Mouse (Mus musculus): ENCODE results near the gene Pi4kb. TPM values are rescaled to one million over a fixed set of nuclear protein-coding genes. Genes with fewer than 3 reads are reported as not detected.
"Not testable (repeated sequence)": the region's sequence is repeated elsewhere in the genome, so short reads cannot be mapped to it uniquely, and the experiment has no call there.

Gene Pi4kb
- polyA plus RNA-seq, 1 experiment = not detected

DNA sequence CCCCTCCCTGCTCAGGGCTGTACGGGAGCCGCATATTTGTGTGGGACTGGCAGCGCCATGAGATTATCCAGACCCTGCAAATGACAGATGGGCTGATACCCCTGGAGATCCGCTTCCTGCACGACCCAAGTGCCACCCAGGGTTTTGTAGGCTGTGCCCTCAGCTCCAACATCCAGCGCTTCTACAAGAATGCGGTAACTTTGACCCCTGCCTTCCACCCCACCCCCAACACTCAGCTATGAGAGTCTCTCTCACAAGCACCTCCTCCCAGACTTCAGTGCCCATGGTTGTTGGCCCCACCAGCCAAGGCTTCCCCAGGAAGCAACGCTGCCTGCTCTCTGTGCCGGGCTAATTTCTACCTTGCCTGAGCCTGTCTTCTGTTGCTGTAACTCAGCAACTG, 34.5 kb upstream of the Pi4kb start:
- H3K4me1 ChIP-seq (ENCODE audit: control insufficient read depth, insufficient read depth, low read length); H3K4me3 ChIP-seq (ENCODE audit: insufficient read depth, low read depth, low read length); H3K27ac ChIP-seq (ENCODE audit: insufficient read depth, low read depth, low read length): not testable (repeated sequence)
- 82% methylated on average over 9 of the region's 9 CpGs for WGBS

DNA sequence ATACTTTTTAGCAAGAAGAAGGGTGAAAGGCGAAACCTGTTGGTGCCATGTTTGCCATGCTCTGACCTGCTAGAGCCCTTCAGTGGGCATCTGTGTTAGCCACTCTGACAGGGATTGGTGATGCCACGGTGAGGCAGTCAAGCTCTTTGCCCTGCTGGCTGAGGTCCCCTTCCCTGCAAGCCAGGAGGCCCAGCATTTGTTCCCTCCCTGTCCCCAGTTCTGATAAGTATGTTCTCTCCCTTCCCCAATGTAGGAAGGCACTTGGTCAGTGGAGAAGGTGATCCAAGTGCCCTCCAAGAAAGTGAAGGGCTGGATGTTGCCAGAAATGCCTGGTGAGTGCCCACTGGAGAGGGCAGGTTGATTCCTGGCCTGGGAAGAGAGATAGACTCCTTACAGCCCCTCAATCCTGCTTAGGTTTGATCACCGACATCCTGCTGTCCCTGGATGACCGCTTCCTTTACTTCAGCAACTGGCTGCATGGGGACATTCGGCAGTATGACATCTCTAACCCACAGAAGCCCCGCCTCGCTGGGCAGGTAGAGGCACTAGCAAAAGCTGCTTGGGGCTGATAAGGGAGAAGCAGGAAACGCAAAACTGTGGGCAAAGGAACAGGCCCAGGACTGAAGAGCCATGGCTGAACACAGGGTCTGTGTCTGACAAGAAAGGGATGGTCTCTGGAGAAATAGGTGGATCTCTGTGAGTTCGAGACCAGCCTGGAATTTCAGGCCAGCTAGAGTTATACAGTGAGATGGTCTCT, 32.1 kb upstream of the Pi4kb start:
- not testable (repeated sequence) for H3K4me1 ChIP-seq (ENCODE audit: control insufficient read depth, insufficient read depth, low read length); H3K4me3 ChIP-seq (ENCODE audit: insufficient read depth, low read depth, low read length); H3K27ac ChIP-seq (ENCODE audit: insufficient read depth, low read depth, low read length)
- 89% methylated on average over 9 of the region's 9 CpGs for WGBS

DNA sequence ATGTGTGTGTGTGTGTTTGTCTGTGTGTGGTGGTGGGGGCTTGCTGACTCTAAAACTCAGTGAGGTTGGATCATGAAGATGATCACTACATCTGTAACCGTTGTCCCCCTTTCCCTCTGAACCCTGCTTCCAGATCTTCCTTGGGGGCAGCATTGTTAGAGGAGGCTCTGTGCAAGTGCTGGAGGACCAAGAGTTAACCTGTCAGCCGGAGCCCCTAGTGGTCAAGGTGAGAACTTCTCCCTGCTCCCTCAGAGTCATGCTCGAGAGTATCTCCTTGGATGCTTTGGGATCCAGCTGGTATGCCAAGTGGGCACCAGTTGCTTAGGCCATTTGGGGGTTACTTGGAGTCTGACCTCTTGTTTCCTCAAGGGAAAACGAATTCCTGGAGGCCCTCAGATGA, 30.8 kb upstream of the Pi4kb start:
- H3K4me1 ChIP-seq (ENCODE audit: control insufficient read depth, insufficient read depth, low read length); H3K27ac ChIP-seq (ENCODE audit: insufficient read depth, low read depth, low read length); H3K4me3 ChIP-seq (ENCODE audit: insufficient read depth, low read depth, low read length): not testable (repeated sequence)
- WGBS = 22% methylated on average over 4 of the region's 4 CpGs

DNA sequence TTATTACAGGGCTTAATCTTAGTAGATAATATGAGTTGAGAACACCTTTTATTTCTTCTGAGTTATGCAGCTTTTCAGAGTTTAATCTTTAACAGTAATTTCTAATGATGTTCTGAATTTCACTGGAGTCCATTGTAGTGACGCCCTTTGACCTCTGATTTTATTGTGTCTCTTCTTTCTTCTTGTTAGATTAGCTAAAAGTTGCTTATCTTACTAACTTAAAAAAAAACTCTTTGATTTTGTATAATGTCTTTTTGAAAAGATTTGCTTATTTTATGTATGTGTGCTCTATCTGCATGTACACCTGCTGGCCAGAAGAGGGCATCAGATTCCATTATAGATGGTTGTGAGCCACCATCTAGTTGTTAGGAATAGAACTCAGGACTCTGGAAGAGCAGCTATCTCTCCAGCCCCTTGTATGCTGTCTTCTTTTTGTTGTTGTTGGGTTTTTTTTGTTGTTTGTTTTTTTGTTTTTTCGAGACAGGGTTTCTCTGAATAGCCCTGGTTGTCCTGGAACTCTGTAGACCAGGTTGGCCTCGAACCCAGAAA, 26.4 kb upstream of the Pi4kb start:
- Histone ChIP-seq H3K4me3 (ENCODE audit: insufficient read depth, low read depth, low read length) (no peak overlapping the region), H3K27ac (ENCODE audit: insufficient read depth, low read depth, low read length) (no peak overlapping the region), H3K4me1 (ENCODE audit: control insufficient read depth, insufficient read depth, low read length) (peaks cover 4% of the 10 kb centered on the region; the same call in 1 of the 2 replicates)
- 79% methylated on average over 3 of the region's 3 CpGs for WGBS
- no peak for TF ChIP-seq POLR2A (IDR thresholded peaks at IDR 0.05; ENCODE audit: insufficient read depth, low read depth, low read length)

DNA sequence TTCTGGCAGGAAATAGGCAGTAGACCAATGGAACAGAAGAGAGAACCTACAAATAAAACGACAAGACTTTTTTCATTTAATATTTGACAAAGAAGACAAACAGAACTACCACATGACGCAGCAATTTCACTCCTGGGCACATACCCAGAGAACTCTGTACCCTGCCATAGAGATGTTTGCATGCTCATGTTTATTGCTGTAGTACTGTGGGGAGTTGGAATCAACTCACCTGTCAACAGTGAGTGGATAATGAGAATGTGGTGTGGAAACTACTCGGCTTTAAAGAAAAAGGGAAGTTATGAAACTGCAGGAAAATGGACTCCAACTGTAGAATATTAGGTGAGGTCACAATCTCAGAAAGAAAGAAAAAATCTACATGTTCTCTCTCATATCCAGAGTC, 24.9 kb upstream of the Pi4kb start:
- TF ChIP-seq POLR2A (IDR thresholded peaks at IDR 0.05; ENCODE audit: insufficient read depth, low read depth, low read length) = no peak
- no peak for TF ChIP-seq CTCF (IDR thresholded peaks at IDR 0.05; ENCODE audit: insufficient read depth, low read depth, low read length)
- H3K4me3 ChIP-seq (ENCODE audit: insufficient read depth, low read depth, low read length) = no peak overlapping the region
- H3K27ac ChIP-seq (ENCODE audit: insufficient read depth, low read depth, low read length) = no peak overlapping the region
- peaks cover 4% of the 10 kb centered on the region; the same call in 1 of the 2 replicates for H3K4me1 ChIP-seq (ENCODE audit: control insufficient read depth, insufficient read depth, low read length)
- WGBS = 55% methylated on average over 3 of the region's 3 CpGs

DNA sequence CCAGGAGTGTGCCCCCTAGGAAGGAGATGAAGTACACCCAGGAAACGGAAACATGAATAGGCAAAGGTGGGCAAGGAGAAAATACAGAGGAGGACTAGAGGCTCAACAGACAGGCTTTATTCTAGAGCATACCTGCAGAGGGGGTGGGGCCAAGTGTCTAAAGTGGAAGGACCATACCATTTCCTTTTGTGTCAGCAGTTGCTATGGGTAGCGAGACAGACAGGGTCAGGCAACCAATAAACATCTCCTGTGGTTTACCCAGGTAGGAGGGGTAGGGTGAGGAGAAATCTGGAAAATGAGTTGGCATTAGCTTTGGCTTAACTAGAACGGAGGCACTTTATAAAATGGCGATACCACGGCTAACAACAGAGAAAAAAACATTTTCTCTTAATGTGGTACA, 21.7 kb upstream of the Pi4kb start:
- Histone ChIP-seq H3K4me3 (ENCODE audit: insufficient read depth, low read depth, low read length) (no peak overlapping the region), H3K27ac (ENCODE audit: insufficient read depth, low read depth, low read length) (no peak overlapping the region), H3K4me1 (ENCODE audit: control insufficient read depth, insufficient read depth, low read length) (peaks cover 18% of the 10 kb centered on the region)
- 33% methylated on average over 5 of the region's 5 CpGs for WGBS
- no peak for TF ChIP-seq CTCF (IDR thresholded peaks at IDR 0.05; ENCODE audit: insufficient read depth, low read depth, low read length)
- no peak for TF ChIP-seq POLR2A (IDR thresholded peaks at IDR 0.05; ENCODE audit: insufficient read depth, low read depth, low read length)

DNA sequence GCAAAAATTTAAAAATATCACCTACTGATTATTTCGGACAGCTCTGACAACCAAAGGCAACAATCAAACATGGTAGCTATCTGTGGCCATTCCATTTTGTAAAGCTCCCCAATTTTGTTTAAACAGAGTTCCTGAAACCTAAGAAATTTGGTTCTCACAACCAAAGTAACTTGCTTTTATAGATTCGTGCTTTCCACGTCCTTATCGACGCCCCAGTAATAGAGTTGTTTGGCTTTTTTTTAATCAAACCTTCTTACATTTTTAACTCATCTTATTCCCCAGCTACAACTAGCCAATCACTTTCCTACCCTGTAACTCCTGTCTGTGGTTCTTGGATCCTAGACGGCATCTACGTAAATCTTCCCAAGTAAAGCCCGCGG, 21.2 kb upstream of the Pi4kb start:
- H3K4me3 ChIP-seq (ENCODE audit: insufficient read depth, low read depth, low read length) = peak overlapping the region; percentile 98
- WGBS = 4% methylated on average over 9 of the region's 9 CpGs
- TF ChIP-seq POLR2A (IDR thresholded peaks at IDR 0.05; ENCODE audit: insufficient read depth, low read depth, low read length) (no peak), CTCF (IDR thresholded peaks at IDR 0.05; ENCODE audit: insufficient read depth, low read depth, low read length) (no peak)
- H3K4me1 ChIP-seq (ENCODE audit: control insufficient read depth, insufficient read depth, low read length) = peaks cover 18% of the 10 kb centered on the region
- peak overlapping the region; percentile 32; the same call in 1 of the 2 replicates for H3K27ac ChIP-seq (ENCODE audit: insufficient read depth, low read depth, low read length)

DNA sequence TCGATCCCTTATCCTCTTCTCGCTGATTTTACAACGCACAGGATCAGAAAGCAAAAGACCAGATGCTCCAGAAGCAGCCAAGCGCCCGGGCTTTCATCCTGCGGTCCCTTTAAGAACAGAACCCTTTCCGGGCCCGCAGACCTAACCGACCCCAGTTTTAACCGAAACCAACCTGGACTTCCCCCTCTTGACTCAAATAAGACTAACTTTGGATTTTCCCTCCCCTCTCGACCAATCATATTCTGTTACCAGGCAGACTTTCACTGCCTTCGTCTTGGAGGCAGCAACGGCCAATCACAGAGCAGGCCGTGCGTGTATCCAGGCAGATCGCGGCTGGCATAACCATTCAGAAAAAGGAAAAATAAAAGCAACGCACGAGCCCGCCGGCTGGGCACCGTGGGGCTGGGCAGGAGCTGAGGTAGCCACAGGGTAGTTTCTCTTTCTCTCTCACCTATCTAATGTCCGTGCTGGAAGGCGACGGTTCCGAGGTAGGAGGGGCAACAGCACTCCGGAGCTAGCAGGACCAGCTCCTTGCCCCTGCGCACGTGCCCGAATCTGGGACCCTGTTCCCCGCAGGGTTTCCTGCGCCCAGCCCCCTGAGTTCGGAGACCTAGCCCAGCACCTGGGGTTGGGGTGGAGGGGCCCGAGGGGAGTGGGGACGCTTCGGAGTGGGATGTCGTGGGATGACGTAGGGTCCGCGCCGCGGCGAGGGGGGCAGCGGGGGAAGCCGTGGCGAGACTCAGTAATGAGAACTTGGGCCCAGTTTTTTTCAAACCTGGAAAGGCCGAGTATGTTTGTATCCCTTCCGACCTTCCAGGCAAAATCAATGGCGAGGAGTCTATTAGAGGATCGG, 20.5 kb upstream of the Pi4kb start, which contains the start of gene Rfx5:
Gene Rfx5 (plus strand): TSS at position 312 of the 853 bp plus-strand sequence.
- peak within 1 kb of the TSS; percentile 100 for H3K27ac ChIP-seq (ENCODE audit: insufficient read depth, low read depth, low read length)
- under 1% methylated on average over 50 of the region's 50 CpGs for WGBS
- peak within 1 kb of the TSS; percentile 98 for H3K4me3 ChIP-seq (ENCODE audit: insufficient read depth, low read depth, low read length)
- peaks cover 18% of the 10 kb centered on the region for H3K4me1 ChIP-seq (ENCODE audit: control insufficient read depth, insufficient read depth, low read length)
- TF ChIP-seq CTCF (IDR thresholded peaks at IDR 0.05; ENCODE audit: insufficient read depth, low read depth, low read length) = no peak
- TF ChIP-seq POLR2A (IDR thresholded peaks at IDR 0.05; ENCODE audit: insufficient read depth, low read depth, low read length) = peak; percentile 58

DNA sequence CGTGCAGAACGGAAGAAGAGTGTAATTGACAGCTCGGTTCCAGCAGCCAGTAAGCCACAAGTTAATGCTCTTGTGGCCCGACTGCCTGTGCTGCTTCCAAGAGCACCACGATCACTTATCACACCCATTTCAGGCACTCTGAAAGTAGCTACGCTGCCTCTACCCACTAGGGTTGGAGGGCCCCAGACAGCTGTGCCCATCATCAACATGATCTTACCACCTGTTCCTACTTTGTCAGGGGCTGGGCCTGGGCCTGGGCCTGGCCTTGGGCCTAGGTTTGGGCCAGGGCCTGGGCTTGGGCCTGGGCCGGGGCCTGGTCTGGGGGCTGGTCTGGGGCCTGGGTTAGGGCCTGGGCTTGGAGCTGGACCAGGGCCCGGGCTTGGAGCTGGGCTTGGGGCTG, 16.2 kb upstream of the Pi4kb start:
- 91% methylated on average over 8 of the region's 8 CpGs for WGBS
- Histone ChIP-seq H3K4me1 (ENCODE audit: control insufficient read depth, insufficient read depth, low read length) (peaks cover 13% of the 10 kb centered on the region), H3K27ac (ENCODE audit: insufficient read depth, low read depth, low read length) (no peak overlapping the region), H3K4me3 (ENCODE audit: insufficient read depth, low read depth, low read length) (no peak overlapping the region)
- TF ChIP-seq POLR2A (IDR thresholded peaks at IDR 0.05; ENCODE audit: insufficient read depth, low read depth, low read length) (no peak), CTCF (IDR thresholded peaks at IDR 0.05; ENCODE audit: insufficient read depth, low read depth, low read length) (no peak)

Measured in olfactory bulb, adult 2 months (tissue).